Mouse (Mus musculus) neural tube, embryonic 14.5 days (tissue): ENCODE measurements around the gene Gas2. TPM values are rescaled to one million over a fixed set of nuclear protein-coding genes. Genes with fewer than 3 reads are reported as not detected.
A peak's percentile ranks its signal among the peaks of the same experiment; 100 is the strongest.

ENCODE experiments used
- ATAC-seq: fragments of 200-750 bp; cut with Nextera tagmentation; 2 replicates; pipeline ENCODE4 v1.8.0; 2017; ENCODE audit warnings: low read depth, mild to moderate bottlenecking, moderate TSS enrichment, moderate library complexity
- H3K27ac ChIP-seq: fragments of 300-500 bp; sonication (generic); 2 replicates; pipeline ENCODE4 v1.5.1; 2014; ENCODE audit warnings: low read depth, mild to moderate bottlenecking, control low read depth, low read length, moderate library complexity, mixed read lengths
- H3K27me3 ChIP-seq: fragments of 300-500 bp; sonication (generic); 2 replicates; pipeline ENCODE4 v1.6.1; 2014; ENCODE audit warnings: low read length; ENCODE audit not compliant: control insufficient read depth, insufficient read depth
- H3K36me3 ChIP-seq: fragments of 300-500 bp; sonication (generic); 2 replicates; pipeline ENCODE4 v1.6.1; 2014; ENCODE audit warnings: low read length, mixed read lengths; ENCODE audit not compliant: control insufficient read depth, insufficient read depth
- H3K4me1 ChIP-seq: fragments of 300-500 bp; sonication (generic); 2 replicates; pipeline ENCODE4 v1.6.1; 2014; ENCODE audit warnings: low read length; ENCODE audit not compliant: control insufficient read depth, insufficient read depth
- H3K4me2 ChIP-seq: fragments of 300-500 bp; sonication (generic); 2 replicates; pipeline ENCODE4 v1.6.1; 2014; ENCODE audit warnings: mild to moderate bottlenecking, low read depth, low read length, control low read depth
- H3K4me3 ChIP-seq: fragments of 300-500 bp; sonication (generic); 2 replicates; pipeline ENCODE4 v1.5.1; 2014; ENCODE audit warnings: low read depth, low read length, control low read depth, mixed read lengths
- H3K9ac ChIP-seq: fragments of 300-500 bp; sonication (generic); replicated peaks from 2 replicates; pipeline ENCODE4 v1.6.1; 2014; ENCODE audit warnings: low read depth, mild to moderate bottlenecking, control low read depth, low read length, mixed read lengths
- H3K9me3 ChIP-seq: fragments of 300-500 bp; sonication (generic); 2 replicates; pipeline ENCODE4 v1.6.1; 2016; ENCODE audit warnings: low read length; ENCODE audit not compliant: control insufficient read depth
- WGBS: fragments of 180-500 bp; shearing (Covaris S2); extraction: QIAGEN DNeasy Blood & Tissue Kit; methylation state at CpG from one replicate; pipeline ENCODE4 v1.1.7; 2014; 5-methylcytosine and 5-hydroxymethylcytosine counted together
- polyA plus RNA-seq: library from polyadenylated mRNA; unstranded; fragments of >200 nt; fragmentation: Nextera tagmentation; extraction: Ambion mirVana; gene quantifications from 2 replicates; pipeline ENCODE4 v1.2.1, GENCODE M21; 2014

Gene Gas2
- polyA plus RNA-seq, 1 experiment from 2014 or later = 19.9 TPM

DNA sequence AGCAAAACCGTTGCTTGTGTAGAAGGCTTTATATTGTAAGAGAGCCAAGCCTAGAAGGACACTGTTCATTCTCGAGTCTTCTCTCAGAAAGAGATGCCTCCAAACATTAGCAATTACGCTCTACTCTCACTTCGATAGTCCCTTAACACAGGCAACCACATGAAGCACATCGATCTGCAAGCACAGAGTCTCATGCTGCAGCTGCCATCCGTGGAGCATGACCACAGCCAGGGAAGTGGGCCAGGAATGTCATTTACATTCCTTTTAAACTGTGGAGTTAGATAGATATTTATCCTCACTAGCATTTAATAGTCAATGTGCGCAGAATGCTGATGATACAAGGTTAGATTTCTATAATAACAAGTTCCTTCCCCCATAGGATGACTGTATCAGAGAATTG is 21.3 kb upstream of the Gas2 start:
- peaks cover 3% of the 10 kb centered on the region; the same call in 1 of the 2 replicates for H3K9me3 ChIP-seq
- H3K27ac ChIP-seq = peak overlapping the region; percentile 13; the same call in 1 of the 2 replicates
- no peaks in the 10 kb centered on the region for H3K27me3 ChIP-seq
- peak; percentile 69; the same call in 1 of the 2 replicates for ATAC-seq
- WGBS = 59% methylated on average over 7 of the region's 7 CpGs
- no peak overlapping the region for H3K4me3 ChIP-seq
- no peak overlapping the region for H3K4me2 ChIP-seq
- H3K36me3 ChIP-seq = no peaks in the 10 kb centered on the region
- no peak overlapping the region for H3K9ac ChIP-seq
- H3K4me1 ChIP-seq = no peaks in the 10 kb centered on the region

DNA sequence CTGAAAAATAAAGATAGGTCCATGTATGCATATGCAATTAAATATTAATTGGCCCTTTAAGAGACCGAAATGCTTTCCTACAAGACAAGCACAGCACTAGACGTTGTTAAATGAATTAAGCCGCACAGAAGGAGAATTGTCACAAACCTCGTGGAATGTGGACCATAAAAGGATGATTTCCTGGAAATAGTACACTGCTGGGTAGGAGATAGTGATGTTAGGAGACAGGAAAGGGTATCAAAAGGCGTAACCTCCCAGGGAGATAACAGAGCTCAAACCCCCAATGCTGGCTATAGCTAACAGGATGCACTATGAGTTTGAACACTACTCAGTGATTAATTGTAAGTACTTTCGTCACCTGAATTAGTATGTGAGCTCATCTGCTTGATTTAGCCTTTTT is 10.9 kb upstream of the Gas2 start:
- Histone ChIP-seq H3K27ac (no peak overlapping the region), H3K9ac (no peak overlapping the region), H3K36me3 (no peaks in the 10 kb centered on the region), H3K4me3 (no peak overlapping the region), H3K9me3 (no peaks in the 10 kb centered on the region), H3K4me2 (no peak overlapping the region), H3K4me1 (no peaks in the 10 kb centered on the region), H3K27me3 (no peaks in the 10 kb centered on the region)
- no peak for ATAC-seq
- 77% methylated on average over 6 of the region's 6 CpGs for WGBS

GRCm38 (mm10) chr7:51851890-51852507 is 9.8 kb upstream of the Gas2 start:
- 89% methylated on average over 5 of the region's 5 CpGs for WGBS
- Histone ChIP-seq H3K4me1 (no peaks in the 10 kb centered on the region), H3K4me3 (no peak overlapping the region), H3K27ac (no peak overlapping the region), H3K36me3 (no peaks in the 10 kb centered on the region), H3K27me3 (no peaks in the 10 kb centered on the region), H3K9ac (no peak overlapping the region), H3K4me2 (no peak overlapping the region), H3K9me3 (no peaks in the 10 kb centered on the region)
- ATAC-seq = no peak

- Histone ChIP-seq H3K27ac (peak within 1 kb of the TSS; percentile 99), H3K9me3 (no peaks in the 10 kb centered on the region), H3K4me1 (peaks cover 9% of the 10 kb centered on the region; the same call in 1 of the 2 replicates), H3K4me2 (peak within 1 kb of the TSS; percentile 88), H3K36me3 (no peaks in the 10 kb centered on the region), H3K4me3 (peak within 1 kb of the TSS; percentile 68), H3K27me3 (no peaks in the 10 kb centered on the region), H3K9ac (peak within 1 kb of the TSS; percentile 85)
- ATAC-seq = peak; percentile 99
- WGBS = 0% methylated on average over 43 of the region's 43 CpGs
Measured at GRCm38 (mm10) chr7:51862097-51862492, 280 bp downstream of the Gas2 start, which contains the start of gene Fancf. Gene Fancf (minus strand): TSS chr7:51862267.

DNA sequence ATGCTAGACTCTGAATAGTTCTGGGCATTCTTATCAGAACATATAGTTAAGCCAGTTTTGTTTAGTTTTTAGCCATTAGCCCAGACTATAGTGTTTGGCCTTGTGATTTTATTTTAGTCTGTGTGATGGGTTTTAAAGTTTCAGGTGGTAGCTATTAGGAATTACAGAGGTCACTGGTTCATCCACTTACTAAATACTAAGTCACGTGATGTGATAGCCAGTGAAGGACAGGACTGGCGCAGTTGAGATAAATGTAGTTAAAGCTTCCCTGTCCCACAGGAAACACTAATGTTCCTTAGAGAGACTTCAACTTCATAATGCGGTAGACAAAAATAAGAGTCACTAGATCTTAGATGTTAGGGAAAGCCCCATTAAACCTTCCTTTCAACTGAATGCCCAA is 1.0 kb downstream of the Gas2 start:
- no peak overlapping the region for H3K9ac ChIP-seq
- no peaks in the 10 kb centered on the region for H3K27me3 ChIP-seq
- 86% methylated on average over 3 of the region's 3 CpGs for whole genome bisulfite sequencing
- peak overlapping the region; percentile 68; the same call in 1 of the 2 replicates for H3K4me3 ChIP-seq
- no peaks in the 10 kb centered on the region for H3K9me3 ChIP-seq
- H3K4me2 ChIP-seq = peak overlapping the region; percentile 51
- no peak overlapping the region for H3K27ac ChIP-seq
- ATAC-seq = no peak
- peaks cover 9% of the 10 kb centered on the region; the same call in 1 of the 2 replicates for H3K4me1 ChIP-seq
- no peaks in the 10 kb centered on the region for H3K36me3 ChIP-seq

GRCm38 (mm10) chr7:51865336-51865735 is 3.5 kb downstream of the Gas2 start:
- H3K36me3 ChIP-seq = no peaks in the 10 kb centered on the region
- H3K27me3 ChIP-seq = no peaks in the 10 kb centered on the region
- H3K9me3 ChIP-seq = no peaks in the 10 kb centered on the region
- 83% methylated on average over 1 of the region's 1 CpGs for WGBS
- peaks cover 9% of the 10 kb centered on the region; the same call in 1 of the 2 replicates for H3K4me1 ChIP-seq
- ATAC-seq = no peak
- H3K4me3 ChIP-seq = no peak overlapping the region
- no peak overlapping the region for H3K27ac ChIP-seq
- no peak overlapping the region for H3K4me2 ChIP-seq
- H3K9ac ChIP-seq = no peak overlapping the region

- H3K4me1 ChIP-seq = 0 out of 2 replicates have a peak, but pooled peaks cover 2% of the 10 kb centered on the region
- H3K27me3 ChIP-seq = no peaks in the 10 kb centered on the region
- no peak for ATAC-seq
- no peak overlapping the region for H3K27ac ChIP-seq
- no peaks in the 10 kb centered on the region for H3K36me3 ChIP-seq
- no peak overlapping the region for H3K4me3 ChIP-seq
- 80% methylated on average over 1 of the region's 1 CpGs for WGBS
- no peak overlapping the region for H3K4me2 ChIP-seq
- H3K9me3 ChIP-seq = no peaks in the 10 kb centered on the region
- H3K9ac ChIP-seq = no peak overlapping the region
Measured at GRCm38 (mm10) chr7:51867983-51868382, 6.2 kb downstream of the Gas2 start.

DNA sequence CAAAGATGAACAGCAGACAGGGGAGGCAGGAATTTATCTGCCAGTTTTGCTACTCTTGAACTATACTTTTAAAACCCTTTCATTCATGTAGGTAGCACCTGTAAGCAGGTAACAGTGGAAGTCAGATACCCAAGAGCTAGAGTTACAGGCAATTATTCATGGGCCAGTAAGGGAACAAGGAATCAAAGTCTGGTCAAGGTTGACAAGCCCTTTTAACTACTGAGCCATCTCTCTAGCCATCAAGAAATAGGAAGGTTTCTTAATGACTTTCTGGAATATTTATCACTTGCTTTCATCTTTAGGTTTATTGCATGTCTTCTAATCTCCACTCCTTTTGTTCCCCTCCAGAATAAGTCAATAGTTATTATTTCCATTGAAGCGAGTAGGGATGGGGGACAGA is 10.2 kb downstream of the Gas2 start:
- Histone ChIP-seq H3K36me3 (no peaks in the 10 kb centered on the region), H3K4me3 (no peak overlapping the region), H3K4me1 (no peaks in the 10 kb centered on the region), H3K9ac (no peak overlapping the region), H3K9me3 (no peaks in the 10 kb centered on the region), H3K27ac (no peak overlapping the region), H3K27me3 (no peaks in the 10 kb centered on the region), H3K4me2 (no peak overlapping the region)
- 64% methylated on average over 1 of the region's 1 CpGs for WGBS
- ATAC-seq = no peak

GRCm38 (mm10) chr7:51872597-51872996 is 10.8 kb downstream of the Gas2 start:
- no peaks in the 10 kb centered on the region for H3K4me1 ChIP-seq
- no peaks in the 10 kb centered on the region for H3K27me3 ChIP-seq
- no peak overlapping the region for H3K27ac ChIP-seq
- H3K4me3 ChIP-seq = no peak overlapping the region
- H3K9me3 ChIP-seq = no peaks in the 10 kb centered on the region
- no peak for ATAC-seq
- no peak overlapping the region for H3K9ac ChIP-seq
- H3K4me2 ChIP-seq = no peak overlapping the region
- H3K36me3 ChIP-seq = no peaks in the 10 kb centered on the region
